ENCODE assay signal across 26 mouse cellular contexts in genomic region chr7:138719115-138719514, GRCm38 (mm10).
"Had no signal": no experiment of that assay in that cellular context is flagged by ENCODE, and none has a peak within 500 bp of the region (broad histone marks: within the 10 kb centered on the region; RNA-seq: fewer than 3 reads in every experiment).

No protein-coding gene starts in this region.

- H3K27me3 ChIP-seq: heart, embryonic 12.5 days; hindbrain, embryonic 12.5 days; intestine, embryonic 15.5 days; limb, embryonic 12.5 days; liver, embryonic 13.5 days had no signal

- H3K36me3 ChIP-seq: heart, embryonic 10.5 days; heart, embryonic 12.5 days; hindbrain, embryonic 10.5 days; hindbrain, embryonic 12.5 days; intestine, embryonic 15.5 days; limb, embryonic 10.5 days; limb, embryonic 12.5 days; liver, embryonic 13.5 days had no signal

- H3K4me3 ChIP-seq: gastrocnemius, adult 2 months; heart, embryonic 10.5 days; heart, embryonic 12.5 days; hindbrain, embryonic 10.5 days; hindbrain, embryonic 12.5 days; intestine, embryonic 15.5 days; layer of hippocampus, adult 2 months; left cerebral cortex, adult 2 months; limb, embryonic 10.5 days; limb, embryonic 12.5 days; liver, embryonic 13.5 days had no signal

- H3K4me2 ChIP-seq: heart, embryonic 12.5 days; hindbrain, embryonic 12.5 days; hindbrain, embryonic 14.5 days; intestine, embryonic 15.5 days; limb, embryonic 12.5 days; liver, embryonic 11.5 days; liver, embryonic 13.5 days had no signal

- H3K27ac ChIP-seq: gastrocnemius, adult 2 months; heart, embryonic 10.5 days; hindbrain, embryonic 10.5 days; hindbrain, embryonic 12.5 days; hindbrain, embryonic 14.5 days; intestine, embryonic 15.5 days; layer of hippocampus, adult 2 months; left cerebral cortex, adult 2 months; limb, embryonic 10.5 days; limb, embryonic 12.5 days; liver, embryonic 13.5 days had no signal

- ATAC-seq: forebrain, embryonic 16.5 days; hindbrain, embryonic 16.5 days; inflammation-experienced regulatory T-cells, adult 6 months; intestine, embryonic 15.5 days; intestine, postnatal 0 days had no signal

- H3K4me1 ChIP-seq: heart, embryonic 10.5 days; heart, embryonic 12.5 days; intestine, embryonic 15.5 days; limb, embryonic 12.5 days; liver, embryonic 13.5 days had no signal

- H3K9ac ChIP-seq: heart, embryonic 12.5 days; hindbrain, embryonic 12.5 days; hindbrain, embryonic 14.5 days; intestine, embryonic 15.5 days; limb, embryonic 12.5 days; liver, embryonic 13.5 days had no signal

- DNase-seq: gastrocnemius, adult 2 months; gastrocnemius, postnatal 10 days; gastrocnemius, postnatal 25 days; heart, adult 18-20 months; heart, postnatal 10 days; heart, postnatal 4 days; kidney, adult 2 months; kidney, adult 9 months; kidney, postnatal 36 days; liver; liver, embryonic 13.5 days had no signal

- H3K9me3 ChIP-seq: heart, embryonic 10.5 days; heart, embryonic 12.5 days; hindbrain, embryonic 10.5 days; hindbrain, embryonic 12.5 days; intestine, embryonic 15.5 days; limb, embryonic 10.5 days; limb, embryonic 12.5 days; liver, embryonic 13.5 days had no signal
